Mouse (Mus musculus) olfactory bulb, adult 2 months (tissue): ENCODE results near the gene B830017H08Rik. TPM values are rescaled to one million over a fixed set of nuclear protein-coding genes. Genes with fewer than 3 reads are reported as not detected.

Experiments used
- H3K27ac ChIP-seq: fragments of 200-500 bp; 2 replicates; pipeline ENCODE4 v1.5.1; 2012; ENCODE audit warnings: low read depth, low read length; ENCODE audit not compliant: insufficient read depth
- H3K4me1 ChIP-seq: fragments of 200-500 bp; 2 replicates; pipeline ENCODE4 v1.6.1; 2012; ENCODE audit warnings: low read length; ENCODE audit not compliant: control insufficient read depth, insufficient read depth
- H3K4me3 ChIP-seq: fragments of 200-500 bp; 2 replicates; pipeline ENCODE4 v1.5.1; 2012; ENCODE audit warnings: mild to moderate bottlenecking, low read depth, low read length, moderate library complexity; ENCODE audit not compliant: insufficient read depth
- CTCF ChIP-seq: fragments of 200-500 bp; IDR thresholded peaks from 2 replicates; pipeline ENCODE4 v1.5.1; 2012; ENCODE audit warnings: low read depth, mild to moderate bottlenecking, low read length, moderate library complexity; ENCODE audit not compliant: insufficient read depth
- POLR2A ChIP-seq: fragments of 200-500 bp; IDR thresholded peaks from 2 replicates; pipeline ENCODE4 v1.6.1; 2012; ENCODE audit warnings: mild to moderate bottlenecking, low read depth, low read length, moderate library complexity; ENCODE audit not compliant: insufficient read depth
- WGBS: fragments of 180-500 bp; shearing (Covaris S2); methylation state at CpG from one replicate; pipeline ENCODE4 v1.1.7; 2018; 5-methylcytosine and 5-hydroxymethylcytosine counted together
- polyA plus RNA-seq: library from polyadenylated mRNA; stranded (reverse); fragments of >200 nt; gene quantifications from 2 replicates; pipeline ENCODE4 v1.2.4, GENCODE M21; 2012; ENCODE audit warnings: low replicate concordance; ENCODE audit not compliant: missing spikeins, insufficient read depth, insufficient read length

Gene B830017H08Rik
- polyA plus RNA-seq, 1 experiment, result not detected

DNA sequence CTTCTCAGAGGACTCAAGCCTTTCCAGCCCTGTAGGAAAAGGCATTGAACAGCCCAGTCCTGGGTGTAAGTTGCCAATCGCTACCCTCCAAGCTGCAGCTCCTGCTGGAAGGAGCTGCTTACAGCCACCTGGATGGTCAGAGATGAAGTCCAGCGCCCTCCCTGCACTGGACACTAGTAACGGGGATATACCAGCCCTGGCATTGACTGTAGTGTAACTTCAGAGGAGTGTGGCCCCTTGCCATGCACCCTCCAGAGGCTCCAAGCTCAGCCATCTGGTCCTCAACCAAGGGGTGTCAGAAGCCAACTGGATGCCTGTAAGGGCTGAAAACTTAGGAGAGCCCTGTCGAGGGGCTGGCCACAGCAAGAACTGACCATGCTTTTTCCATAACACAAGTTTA lies 7.1 kb downstream of the B830017H08Rik start:
- Histone ChIP-seq H3K4me1 (peaks cover 3% of the 10 kb centered on the region), H3K4me3 (no peak overlapping the region), H3K27ac (no peak overlapping the region)
- TF ChIP-seq CTCF (no peak), POLR2A (no peak)
- 60% methylated on average over 4 of the region's 4 CpGs for WGBS

DNA sequence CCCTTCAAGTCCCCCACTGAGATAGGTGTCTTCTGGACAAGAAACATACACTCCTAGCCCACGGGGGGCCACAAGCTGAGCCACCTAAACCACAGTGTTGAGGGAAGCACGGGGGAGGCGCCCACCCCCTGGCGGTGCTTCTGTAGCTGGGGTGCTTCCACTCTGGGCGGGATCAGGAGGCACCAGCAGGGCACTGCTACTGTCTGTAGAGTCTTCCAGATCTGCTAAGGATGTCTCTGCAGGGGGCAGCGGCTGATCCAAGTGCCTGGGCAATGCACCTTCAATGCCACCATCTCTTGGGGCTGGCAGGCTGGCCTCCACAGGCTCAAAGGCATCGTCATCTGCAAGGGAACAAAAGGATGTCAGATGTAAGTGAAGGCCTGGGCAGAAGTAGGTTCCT lies 9.5 kb downstream of the B830017H08Rik start:
- Histone ChIP-seq H3K4me3 (no peak overlapping the region), H3K27ac (no peak overlapping the region), H3K4me1 (no peaks in the 10 kb centered on the region)
- 91% methylated on average over 7 of the region's 7 CpGs for WGBS
- TF ChIP-seq CTCF, result no peak
- TF ChIP-seq POLR2A, result no peak

DNA sequence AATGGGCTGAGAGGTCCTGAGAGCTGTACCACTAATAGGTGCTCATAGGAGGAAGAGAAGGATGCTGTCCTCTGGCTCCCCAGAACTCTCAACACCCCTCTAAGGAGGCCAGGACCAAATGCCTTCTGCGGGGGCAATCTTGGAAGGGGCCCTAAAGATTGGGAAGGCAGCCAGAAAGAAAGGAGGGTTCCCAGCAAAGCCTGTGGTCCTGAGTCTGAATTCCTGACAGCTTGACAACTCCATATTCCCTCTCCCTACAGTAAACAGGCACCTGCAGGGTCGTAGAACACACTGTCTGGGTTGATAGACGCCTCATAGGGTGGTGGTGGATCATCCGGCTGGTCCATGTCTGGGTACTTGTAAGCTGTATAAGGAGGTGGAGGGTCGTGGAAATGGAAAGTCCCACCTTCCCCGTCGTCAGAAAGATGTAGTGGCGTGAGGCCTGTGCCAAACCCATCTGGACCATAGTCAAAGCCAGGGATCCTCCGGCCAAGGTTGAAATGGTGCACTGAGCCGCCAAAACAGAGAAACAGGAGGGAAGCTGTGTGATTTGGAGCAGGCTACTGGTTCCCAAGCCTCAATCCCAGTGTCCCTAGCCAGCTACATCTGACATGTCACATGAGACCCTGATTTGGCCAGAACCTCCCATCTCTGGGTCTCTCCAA lies 10.9 kb downstream of the B830017H08Rik start:
- no peak overlapping the region for H3K4me3 ChIP-seq
- H3K4me1 ChIP-seq, result no peaks in the 10 kb centered on the region
- WGBS, result 68% methylated on average over 10 of the region's 10 CpGs
- no peak overlapping the region for H3K27ac ChIP-seq
- no peak for TF ChIP-seq CTCF
- TF ChIP-seq POLR2A, result no peak

DNA sequence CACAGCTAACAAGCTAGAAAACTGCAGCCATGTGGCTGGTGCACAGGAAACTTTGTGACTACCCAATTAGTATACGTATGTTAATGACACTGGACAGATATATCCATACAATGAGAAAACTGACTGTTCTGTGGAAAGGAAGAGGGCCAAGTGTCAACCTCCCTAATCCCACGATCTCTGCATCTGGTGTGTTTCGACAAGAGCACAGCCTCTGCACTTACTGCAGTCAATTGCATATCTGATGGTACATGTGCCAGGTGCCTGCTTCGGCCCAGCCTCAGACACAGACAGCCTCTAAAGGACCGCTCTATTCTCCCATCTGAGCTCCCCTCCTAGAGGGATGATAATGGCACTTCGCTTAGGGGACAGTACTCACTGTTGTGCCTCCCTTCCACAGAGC lies 15.5 kb downstream of the B830017H08Rik start:
- no peaks in the 10 kb centered on the region for H3K4me1 ChIP-seq
- no peak overlapping the region for H3K4me3 ChIP-seq
- H3K27ac ChIP-seq, result no peak overlapping the region
- WGBS, result 92% methylated on average over 6 of the region's 6 CpGs
- TF ChIP-seq CTCF, result no peak
- TF ChIP-seq POLR2A, result no peak

DNA sequence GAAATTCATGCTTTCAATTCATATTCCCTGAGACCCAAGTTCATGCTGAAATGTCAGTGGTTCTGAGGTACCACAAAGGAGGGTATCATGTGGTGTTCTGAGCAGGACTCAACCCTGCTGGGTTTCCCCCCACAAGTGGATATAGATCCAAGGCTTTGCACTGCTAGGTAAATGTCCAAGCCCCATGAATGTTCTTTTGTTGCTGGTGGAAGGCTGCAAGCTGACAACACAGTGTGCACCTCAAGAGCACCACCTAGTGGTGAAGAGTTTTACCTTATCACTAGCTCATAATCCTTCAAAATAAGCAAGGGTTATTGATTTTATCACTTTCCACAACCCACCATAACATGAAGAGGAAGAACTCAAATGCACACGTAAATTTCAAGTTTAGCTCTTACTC lies 16.0 kb downstream of the B830017H08Rik start:
- Histone ChIP-seq H3K4me3 (no peak overlapping the region), H3K4me1 (no peaks in the 10 kb centered on the region), H3K27ac (no peak overlapping the region)
- no peak for TF ChIP-seq POLR2A
- TF ChIP-seq CTCF, result no peak
- 22% methylated on average over 1 of the region's 1 CpGs for WGBS

DNA sequence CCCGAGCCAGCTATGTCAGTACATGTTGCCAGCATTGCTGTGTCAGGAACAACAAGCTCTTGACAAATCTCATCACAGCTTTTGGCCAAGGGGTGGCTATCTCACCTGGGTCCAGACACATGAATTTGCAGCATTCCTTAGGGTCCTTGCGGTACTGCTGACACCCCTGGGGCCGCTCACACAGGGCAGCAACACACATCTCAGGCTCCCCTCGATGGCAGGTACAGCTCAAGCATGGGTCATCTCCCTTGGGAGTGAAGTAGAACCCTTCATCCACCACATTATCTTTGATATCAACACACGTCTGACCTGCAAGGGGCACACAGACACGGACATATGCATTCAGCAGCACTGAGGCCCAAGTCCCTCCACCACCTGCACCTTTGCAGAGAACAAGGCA lies 16.6 kb downstream of the B830017H08Rik start:
- 85% methylated on average over 6 of the region's 6 CpGs for WGBS
- TF ChIP-seq POLR2A (no peak), CTCF (no peak)

DNA sequence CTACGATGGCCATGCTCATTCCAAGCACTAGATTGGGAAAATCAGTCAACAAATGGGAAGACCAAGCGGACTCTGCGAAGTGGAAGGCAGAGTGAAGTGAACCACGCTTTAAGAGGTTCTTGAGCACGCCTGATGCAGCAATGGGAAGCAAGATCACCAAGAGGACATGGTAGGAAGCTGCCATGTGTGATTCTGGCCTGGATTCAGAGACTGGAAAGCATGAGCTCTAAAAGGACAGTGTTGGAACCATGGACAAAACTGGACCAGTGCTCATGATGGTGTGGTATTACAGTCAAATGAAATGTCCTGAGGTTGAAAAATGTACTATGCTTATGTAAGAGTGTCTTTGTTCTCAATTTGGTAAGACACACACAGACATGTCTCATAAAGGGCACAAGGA lies 18.4 kb downstream of the B830017H08Rik start:
- H3K4me3 ChIP-seq, result no peak overlapping the region
- 93% methylated on average over 5 of the region's 5 CpGs for WGBS
- TF ChIP-seq CTCF (no peak), POLR2A (no peak)
- H3K27ac ChIP-seq, result no peak overlapping the region
- no peaks in the 10 kb centered on the region for H3K4me1 ChIP-seq

More for the DNA sequence above, 16.6 kb downstream of the B830017H08Rik start:
- Histone ChIP-seq H3K4me3 (no peak overlapping the region), H3K27ac (no peak overlapping the region), H3K4me1 (no peaks in the 10 kb centered on the region)

DNA sequence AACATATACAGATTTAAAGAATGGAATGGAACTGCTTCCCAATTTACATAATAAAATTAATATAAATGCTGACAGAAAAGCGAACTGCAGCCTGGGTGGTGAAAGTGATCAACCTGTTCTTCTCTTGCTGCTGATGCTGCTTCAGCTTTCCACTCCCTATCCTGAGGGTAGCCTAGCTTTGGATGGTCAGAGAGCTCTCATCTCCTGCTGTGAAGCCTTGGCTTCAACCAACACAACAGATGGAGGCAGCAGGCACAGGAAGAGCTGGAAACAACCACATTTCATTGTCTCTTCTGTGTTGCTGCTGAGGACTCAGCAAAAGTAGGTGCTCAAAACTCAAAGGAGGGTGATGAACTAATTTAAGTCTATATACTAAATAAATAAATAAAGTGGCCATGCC lies 18.9 kb downstream of the B830017H08Rik start:
- TF ChIP-seq POLR2A, result no peak
- TF ChIP-seq CTCF, result no peak
- no peak overlapping the region for H3K27ac ChIP-seq
- H3K4me1 ChIP-seq, result no peaks in the 10 kb centered on the region
- H3K4me3 ChIP-seq, result no peak overlapping the region
- WGBS, result 92% methylated on average over 1 of the region's 1 CpGs

DNA sequence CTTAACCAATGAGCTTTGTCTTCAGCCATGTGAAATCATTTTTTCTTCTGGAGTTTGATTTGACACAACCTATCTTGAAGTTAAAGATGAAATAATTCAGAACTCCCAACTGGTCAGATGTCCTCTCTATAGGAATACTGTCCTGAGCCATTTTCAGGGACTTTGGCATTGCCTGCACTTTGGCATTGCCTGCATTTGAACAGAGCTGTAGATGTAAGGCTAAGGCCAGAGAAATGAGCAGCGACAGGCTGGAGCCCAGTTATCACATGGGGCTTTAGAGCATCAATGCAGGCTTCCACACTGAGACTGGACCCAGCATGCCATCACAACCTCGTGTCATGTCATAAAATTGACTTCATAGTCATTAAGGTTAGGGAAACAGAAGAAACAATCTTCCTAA lies 20.3 kb downstream of the B830017H08Rik start:
- Histone ChIP-seq H3K4me3 (no peak overlapping the region), H3K4me1 (no peaks in the 10 kb centered on the region), H3K27ac (no peak overlapping the region)
- 91% methylated on average over 2 of the region's 2 CpGs for WGBS
- TF ChIP-seq POLR2A, result no peak
- no peak for TF ChIP-seq CTCF

DNA sequence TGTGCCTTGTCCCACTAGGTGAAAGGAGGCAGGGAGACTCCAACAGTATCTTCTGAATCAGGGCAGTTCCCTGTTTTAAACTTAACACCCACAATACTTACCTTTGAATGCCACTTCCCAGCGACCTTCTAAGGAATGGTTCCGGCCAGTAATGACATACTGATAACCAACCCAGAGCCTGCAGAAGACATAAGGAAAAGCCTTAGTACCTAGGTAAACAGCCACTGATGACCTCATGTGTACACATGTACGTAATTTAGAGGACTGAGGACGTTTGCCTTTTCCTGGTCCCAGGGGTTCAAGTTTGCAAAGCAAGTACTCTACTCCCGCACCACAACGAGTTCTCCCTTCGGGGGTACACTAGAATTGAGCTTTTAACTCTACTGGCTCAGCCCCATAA lies 24.2 kb downstream of the B830017H08Rik start:
- H3K4me1 ChIP-seq, result peaks cover 5% of the 10 kb centered on the region; the same call in 1 of the 2 replicates
- 90% methylated on average over 7 of the region's 7 CpGs for WGBS
- TF ChIP-seq POLR2A, result no peak
- TF ChIP-seq CTCF, result no peak
- H3K4me3 ChIP-seq, result no peak overlapping the region
- no peak overlapping the region for H3K27ac ChIP-seq
